Mouse (Mus musculus) embryonic facial prominence, embryonic 13.5 days (tissue): Measurements from ENCODE around the gene Gosr1. TPM values are rescaled to one million over a fixed set of nuclear protein-coding genes. Genes with fewer than 3 reads are reported as not detected.

Source experiments
- ATAC-seq: fragments of 200-750 bp; cut with Nextera tagmentation; 2 replicates; pipeline ENCODE4 v1.8.0; 2017; ENCODE audit warnings: low read depth; ENCODE audit not compliant: insufficient number of reproducible peaks, insufficient read depth, low FRiP score, low TSS enrichment
- H3K27ac ChIP-seq: fragments of 300-500 bp; sonication (generic); 2 replicates; pipeline ENCODE4 v1.5.1; 2015; ENCODE audit warnings: moderate library complexity, mild to moderate bottlenecking, inconsistent platforms
- H3K27me3 ChIP-seq: fragments of 300-500 bp; sonication (generic); 2 replicates; pipeline ENCODE4 v1.6.1; 2015; ENCODE audit warnings: mild to moderate bottlenecking, inconsistent platforms
- H3K36me3 ChIP-seq: fragments of 300-500 bp; sonication (generic); 2 replicates; pipeline ENCODE4 v1.6.1; 2015; ENCODE audit warnings: mild to moderate bottlenecking, inconsistent platforms
- H3K4me1 ChIP-seq: fragments of 300-500 bp; sonication (generic); 2 replicates; pipeline ENCODE4 v1.6.1; 2015; ENCODE audit warnings: inconsistent platforms
- H3K4me2 ChIP-seq: fragments of 300-500 bp; sonication (generic); 2 replicates; pipeline ENCODE4 v1.6.1; 2015; ENCODE audit warnings: moderate library complexity, mild to moderate bottlenecking, inconsistent platforms
- H3K4me3 ChIP-seq: fragments of 300-500 bp; sonication (generic); 2 replicates; pipeline ENCODE4 v1.5.1; 2015; ENCODE audit warnings: mild to moderate bottlenecking, inconsistent platforms
- H3K9ac ChIP-seq: fragments of 300-500 bp; sonication (generic); 2 replicates; pipeline ENCODE4 v1.6.1; 2015; ENCODE audit warnings: mild to moderate bottlenecking, inconsistent platforms
- H3K9me3 ChIP-seq: fragments of 300-500 bp; sonication (generic); 2 replicates; pipeline ENCODE4 v1.6.1; 2016; ENCODE audit warnings: inconsistent platforms
- WGBS: fragments of 180-500 bp; shearing (Covaris S2); methylation state at CpG from one replicate; pipeline ENCODE4 v1.1.7; 2015; ENCODE audit warnings: mixed read lengths; 5-methylcytosine and 5-hydroxymethylcytosine counted together
- polyA plus RNA-seq: library from polyadenylated mRNA; unstranded; fragments of >200 nt; fragmentation: Nextera tagmentation; extraction: Ambion mirVana; gene quantifications from 2 replicates; pipeline ENCODE4 v1.2.1, GENCODE M21; 2015

Gosr1 gene
- polyA plus RNA-seq, 1 experiment from 2014 or later = 23.8 TPM

- ATAC-seq = no peak
- Histone ChIP-seq H3K27ac (no peak overlapping the region), H3K9me3 (no peaks in the 10 kb centered on the region), H3K4me3 (no peak overlapping the region), H3K4me1 (no peaks in the 10 kb centered on the region), H3K4me2 (no peak overlapping the region), H3K36me3 (peaks cover 65% of the 10 kb centered on the region), H3K9ac (no peak overlapping the region), H3K27me3 (no peaks in the 10 kb centered on the region)
- WGBS = 83% methylated on average over 3 of the region's 3 CpGs
Observed at GRCm38 (mm10) chr11:76734560-76734959, 28.8 kb downstream of the Gosr1 start.

- H3K27ac ChIP-seq = no peak overlapping the region
- H3K4me3 ChIP-seq = no peak overlapping the region
- ATAC-seq = no peak
- no peak overlapping the region for H3K4me2 ChIP-seq
- peaks cover 79% of the 10 kb centered on the region for H3K36me3 ChIP-seq
- no peaks in the 10 kb centered on the region for H3K4me1 ChIP-seq
- no peaks in the 10 kb centered on the region for H3K9me3 ChIP-seq
- H3K27me3 ChIP-seq = no peaks in the 10 kb centered on the region
- WGBS = 86% methylated on average over 3 of the region's 3 CpGs
- no peak overlapping the region for H3K9ac ChIP-seq
Observed at GRCm38 (mm10) chr11:76730650-76731049, 32.7 kb downstream of the Gosr1 start.

GRCm38 (mm10) chr11:76728093-76728492, 35.3 kb downstream of the Gosr1 start:
- no peaks in the 10 kb centered on the region for H3K27me3 ChIP-seq
- ATAC-seq = no peak
- H3K4me2 ChIP-seq = no peak overlapping the region
- no peak overlapping the region for H3K4me3 ChIP-seq
- H3K9me3 ChIP-seq = no peaks in the 10 kb centered on the region
- 92% methylated on average over 11 of the region's 11 CpGs for WGBS
- H3K36me3 ChIP-seq = peaks cover 54% of the 10 kb centered on the region
- H3K4me1 ChIP-seq = no peaks in the 10 kb centered on the region
- H3K9ac ChIP-seq = no peak overlapping the region
- no peak overlapping the region for H3K27ac ChIP-seq

DNA sequence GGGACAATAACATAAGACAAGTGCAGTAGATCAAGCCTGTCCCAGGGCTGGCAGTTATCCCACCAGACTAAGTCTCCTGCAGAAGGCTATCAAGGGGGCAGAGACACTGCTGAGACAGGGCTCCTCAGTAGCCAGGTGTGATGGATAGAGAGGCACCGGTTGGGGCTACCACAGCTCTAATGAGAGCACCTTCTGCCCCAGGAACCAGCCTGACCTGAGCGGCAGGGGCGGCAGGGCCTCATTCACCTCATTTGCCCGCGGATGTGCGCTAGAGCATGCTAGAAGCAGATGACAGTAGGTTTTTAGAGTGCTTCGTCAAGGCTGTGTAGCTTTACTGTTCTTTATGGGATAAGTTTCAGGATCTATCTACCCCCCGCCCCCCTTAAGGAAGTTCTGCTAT, 39.5 kb downstream of the Gosr1 start:
- no peak overlapping the region for H3K27ac ChIP-seq

GRCm38 (mm10) chr11:76717000-76717399, 46.4 kb downstream of the Gosr1 start:
- WGBS = 69% methylated on average over 4 of the region's 4 CpGs
- ATAC-seq = no peak
- no peak overlapping the region for H3K4me3 ChIP-seq

More for the DNA sequence above, 39.5 kb downstream of the Gosr1 start:
- H3K9ac ChIP-seq = no peak overlapping the region
- H3K9me3 ChIP-seq = no peaks in the 10 kb centered on the region
- no peak overlapping the region for H3K4me3 ChIP-seq
- no peaks in the 10 kb centered on the region for H3K4me1 ChIP-seq
- no peak overlapping the region for H3K4me2 ChIP-seq
- WGBS = 79% methylated on average over 8 of the region's 8 CpGs
- ATAC-seq = no peak
- H3K36me3 ChIP-seq = peaks cover 18% of the 10 kb centered on the region
- H3K27me3 ChIP-seq = no peaks in the 10 kb centered on the region

DNA sequence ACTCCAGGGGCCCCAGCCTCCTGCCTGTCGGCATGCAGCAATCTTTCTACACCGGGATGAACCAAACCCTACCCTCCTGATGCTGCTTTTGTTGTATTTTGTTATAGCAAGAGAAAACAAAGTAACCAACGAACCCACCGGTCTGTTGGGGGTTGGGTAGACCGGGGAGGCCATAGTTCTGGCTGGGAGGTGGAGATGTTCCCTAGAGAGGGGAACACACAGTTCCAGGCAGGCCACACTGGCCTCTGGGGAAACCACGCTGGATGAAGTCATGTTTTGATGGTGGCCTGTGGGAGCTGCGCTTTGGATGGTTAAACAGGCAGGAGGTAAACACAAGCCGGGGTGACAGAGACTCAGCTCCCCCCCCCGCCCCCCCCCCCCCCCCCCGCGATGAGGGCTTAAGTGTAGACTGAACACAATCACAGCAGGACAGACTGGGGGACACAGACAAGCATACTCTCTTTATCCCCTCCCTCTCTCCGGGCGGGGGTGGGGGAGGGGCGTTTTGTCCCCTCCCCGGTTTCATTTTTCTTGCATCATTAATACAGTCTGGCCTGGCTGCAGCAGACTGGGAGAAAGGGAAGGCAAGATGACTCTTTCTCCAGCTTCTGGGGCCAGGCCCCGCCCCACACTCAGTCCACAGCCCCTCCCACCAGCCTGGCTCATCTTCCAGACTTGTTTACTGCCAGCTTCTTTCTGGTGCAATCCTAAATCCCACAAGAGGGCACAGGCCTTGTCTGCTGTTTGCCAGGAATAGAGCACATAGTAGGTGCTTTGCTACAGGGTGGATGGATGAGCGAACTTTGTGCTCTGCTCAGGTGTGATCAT, 53.5 kb downstream of the Gosr1 start:
- Histone ChIP-seq H3K4me2 (peak overlapping the region; percentile 41), H3K27ac (peak overlapping the region; percentile 39; the same call in 1 of the 2 replicates), H3K9me3 (peaks cover 4% of the 10 kb centered on the region; the same call in 1 of the 2 replicates), H3K4me3 (peak overlapping the region; percentile 12; the same call in 1 of the 2 replicates), H3K36me3 (no peaks in the 10 kb centered on the region), H3K9ac (no peak overlapping the region; the same call in 1 of the 2 replicates), H3K27me3 (no peaks in the 10 kb centered on the region; the same call in 1 of the 2 replicates), H3K4me1 (peaks cover 19% of the 10 kb centered on the region)
- 23% methylated on average over 13 of the region's 17 CpGs for WGBS
- ATAC-seq = peak; percentile 44; the same call in 1 of the 2 replicates

More at GRCm38 (mm10) chr11:76717000-76717399, 46.4 kb downstream of the Gosr1 start:
- no peaks in the 10 kb centered on the region; the same call in 1 of the 2 replicates for H3K27me3 ChIP-seq
- H3K9me3 ChIP-seq = no peaks in the 10 kb centered on the region
- H3K27ac ChIP-seq = no peak overlapping the region
- H3K36me3 ChIP-seq = no peaks in the 10 kb centered on the region
- no peak overlapping the region for H3K4me2 ChIP-seq
- peaks cover 2% of the 10 kb centered on the region; the same call in 1 of the 2 replicates for H3K4me1 ChIP-seq
- no peak overlapping the region for H3K9ac ChIP-seq

DNA sequence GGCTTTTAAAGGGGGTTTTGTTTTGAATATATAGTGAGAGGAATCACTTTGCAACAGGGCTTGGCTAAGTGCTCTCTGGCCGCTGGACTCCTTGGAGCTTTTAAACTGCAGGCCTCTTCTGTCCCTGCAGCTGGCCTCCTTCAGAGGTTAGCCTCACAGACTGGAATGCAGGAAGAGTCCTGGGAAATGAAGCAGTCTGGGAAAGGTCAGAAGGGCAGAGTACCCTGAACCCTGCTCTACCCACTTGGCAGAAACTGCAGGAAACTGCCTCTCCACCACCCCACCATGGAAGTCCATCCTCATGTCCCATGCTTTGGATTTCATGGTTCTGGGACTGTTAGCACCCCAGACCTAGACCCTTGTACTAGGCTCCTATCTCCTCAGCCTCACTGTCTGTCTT, 54.5 kb downstream of the Gosr1 start:
- H3K36me3 ChIP-seq = no peaks in the 10 kb centered on the region
- ATAC-seq = no peak
- no peak overlapping the region for H3K27ac ChIP-seq
- 34% methylated on average over 1 of the region's 1 CpGs for WGBS
- H3K9me3 ChIP-seq = peaks cover 4% of the 10 kb centered on the region; the same call in 1 of the 2 replicates
- H3K27me3 ChIP-seq = no peaks in the 10 kb centered on the region; the same call in 1 of the 2 replicates
- peaks cover 19% of the 10 kb centered on the region for H3K4me1 ChIP-seq
- no peak overlapping the region for H3K9ac ChIP-seq
- H3K4me3 ChIP-seq = no peak overlapping the region
- H3K4me2 ChIP-seq = no peak overlapping the region

DNA sequence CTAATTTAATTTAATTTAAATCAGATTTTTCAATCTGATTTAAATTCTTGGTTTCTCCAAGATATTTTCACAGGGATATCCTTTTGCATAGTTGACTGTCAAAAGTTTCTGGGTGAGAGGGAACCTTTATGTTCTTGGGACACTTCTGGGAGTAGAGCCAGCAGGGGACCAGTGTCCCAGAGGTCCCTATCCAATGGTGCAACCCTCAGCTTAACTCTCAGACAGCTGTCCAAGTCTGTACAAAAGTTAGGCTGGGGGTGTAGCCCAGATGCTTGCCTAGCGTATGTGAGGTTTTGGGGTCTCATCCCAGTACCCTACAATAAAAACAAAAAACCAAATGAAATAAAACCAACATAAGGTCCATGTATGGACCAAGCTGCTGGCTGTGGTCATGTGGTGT, 55.3 kb downstream of the Gosr1 start:
- ATAC-seq = no peak
- H3K4me1 ChIP-seq = peaks cover 19% of the 10 kb centered on the region
- H3K4me3 ChIP-seq = no peak overlapping the region
- peaks cover 4% of the 10 kb centered on the region; the same call in 1 of the 2 replicates for H3K9me3 ChIP-seq
- WGBS = 79% methylated on average over 1 of the region's 1 CpGs
- H3K9ac ChIP-seq = no peak overlapping the region
- no peak overlapping the region for H3K27ac ChIP-seq
- H3K36me3 ChIP-seq = no peaks in the 10 kb centered on the region
- H3K27me3 ChIP-seq = no peaks in the 10 kb centered on the region
- no peak overlapping the region for H3K4me2 ChIP-seq

GRCm38 (mm10) chr11:76707656-76708055, 55.7 kb downstream of the Gosr1 start:
- no peaks in the 10 kb centered on the region for H3K27me3 ChIP-seq
- peaks cover 19% of the 10 kb centered on the region for H3K4me1 ChIP-seq
- H3K27ac ChIP-seq = no peak overlapping the region
- no peak overlapping the region for H3K9ac ChIP-seq
- H3K4me2 ChIP-seq = no peak overlapping the region
- no peaks in the 10 kb centered on the region for H3K36me3 ChIP-seq
- WGBS = 70% methylated on average over 3 of the region's 3 CpGs
- H3K9me3 ChIP-seq = peaks cover 4% of the 10 kb centered on the region; the same call in 1 of the 2 replicates
- H3K4me3 ChIP-seq = no peak overlapping the region
- ATAC-seq = no peak

DNA sequence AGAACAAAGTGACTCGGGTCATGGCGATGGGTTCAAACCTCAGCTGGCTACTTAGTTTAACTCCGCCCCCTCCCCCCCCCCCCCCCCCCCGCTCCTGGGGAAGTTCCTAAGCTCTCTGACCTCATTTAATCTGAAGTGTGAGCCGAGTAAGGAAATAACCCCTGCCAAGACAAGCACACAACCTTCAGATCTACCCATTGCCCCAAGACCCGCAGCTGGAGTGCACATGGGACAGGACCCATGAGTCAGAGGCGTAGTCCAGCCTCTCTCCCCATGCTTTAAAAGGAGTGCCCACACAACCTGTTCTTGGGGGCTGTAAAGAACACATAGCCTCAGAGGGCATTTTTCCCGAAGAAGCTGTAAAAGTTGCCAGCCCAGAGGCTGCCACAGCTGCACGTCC, 63.8 kb downstream of the Gosr1 start:
- Histone ChIP-seq H3K4me1 (no peaks in the 10 kb centered on the region), H3K4me3 (no peak overlapping the region), H3K9me3 (no peaks in the 10 kb centered on the region), H3K4me2 (peak overlapping the region; percentile 20; the same call in 1 of the 2 replicates), H3K36me3 (no peaks in the 10 kb centered on the region), H3K9ac (no peak overlapping the region), H3K27me3 (no peaks in the 10 kb centered on the region), H3K27ac (no peak overlapping the region)
- no peak for ATAC-seq
- WGBS = 68% methylated on average over 7 of the region's 9 CpGs

GRCm38 (mm10) chr11:76695810-76696209, 67.6 kb downstream of the Gosr1 start:
- Histone ChIP-seq H3K27me3 (no peaks in the 10 kb centered on the region), H3K36me3 (no peaks in the 10 kb centered on the region), H3K4me3 (no peak overlapping the region), H3K9me3 (no peaks in the 10 kb centered on the region), H3K4me2 (no peak overlapping the region), H3K4me1 (no peaks in the 10 kb centered on the region), H3K9ac (no peak overlapping the region), H3K27ac (no peak overlapping the region)
- no peak for ATAC-seq
- WGBS = 64% methylated on average over 6 of the region's 6 CpGs

DNA sequence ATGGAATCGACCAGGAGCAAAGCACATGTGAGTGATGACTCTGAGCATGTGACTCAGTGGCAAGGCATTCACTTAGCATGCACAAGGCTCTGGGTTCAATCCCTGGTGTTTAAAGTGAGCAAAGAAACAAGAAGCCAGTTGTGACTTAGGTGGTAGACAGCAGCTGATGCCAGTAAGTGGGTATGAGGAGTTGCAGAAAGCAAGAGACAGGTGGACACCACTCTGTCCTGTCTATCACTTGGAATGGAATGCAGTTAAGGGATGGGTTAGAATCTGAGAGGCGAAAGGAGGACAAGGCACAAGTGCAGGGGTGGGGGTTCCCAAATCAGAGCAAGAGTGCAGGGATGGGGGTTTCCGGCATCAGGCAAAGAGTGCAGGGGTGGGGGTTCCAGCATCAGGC, 71.3 kb downstream of the Gosr1 start:
- Histone ChIP-seq H3K4me3 (no peak overlapping the region), H3K9ac (no peak overlapping the region), H3K9me3 (no peaks in the 10 kb centered on the region), H3K27ac (no peak overlapping the region), H3K4me2 (no peak overlapping the region), H3K36me3 (no peaks in the 10 kb centered on the region), H3K4me1 (no peaks in the 10 kb centered on the region), H3K27me3 (no peaks in the 10 kb centered on the region)
- WGBS = 83% methylated on average over 3 of the region's 3 CpGs
- no peak for ATAC-seq
